Mouse (Mus musculus) kidney, postnatal 0 days (tissue): ENCODE data around the gene Slc24a3. TPM values are rescaled to one million over a fixed set of nuclear protein-coding genes. Genes with fewer than 3 reads are reported as not detected.

Source experiments
- ATAC-seq: fragments of 200-750 bp; cut with Nextera tagmentation; replicated peaks from 2 replicates; pipeline ENCODE4 v1.8.0; 2017; ENCODE audit warnings: low read depth, moderate number of reproducible peaks, moderate TSS enrichment, moderate library complexity; ENCODE audit not compliant: low FRiP score
- DNase-seq: peaks from one replicate; pipeline ENCODE4 v3.0.0-alpha.2; 2016; ENCODE audit warnings: low spot score
- H3K27ac ChIP-seq: fragments of 300-500 bp; sonication (generic); 2 replicates; pipeline ENCODE4 v1.5.1; 2014; ENCODE audit warnings: mild to moderate bottlenecking
- H3K27me3 ChIP-seq: fragments of 300-500 bp; sonication (generic); 2 replicates; pipeline ENCODE4 v1.6.1; 2014; ENCODE audit warnings: low read length, mixed read lengths; ENCODE audit not compliant: insufficient read depth
- H3K36me3 ChIP-seq: fragments of 300-500 bp; sonication (generic); 2 replicates; pipeline ENCODE4 v1.6.1; 2014; ENCODE audit warnings: low read length, mixed read lengths; ENCODE audit not compliant: insufficient read depth
- H3K4me1 ChIP-seq: fragments of 300-500 bp; sonication (generic); replicated peaks from 2 replicates; pipeline ENCODE4 v1.6.1; 2014; ENCODE audit warnings: antibody characterized with exemption, low read length, mixed read lengths; ENCODE audit not compliant: insufficient read depth
- H3K4me2 ChIP-seq: fragments of 300-500 bp; sonication (generic); 2 replicates; pipeline ENCODE4 v1.6.1; 2014; ENCODE audit warnings: mild to moderate bottlenecking, low read length, moderate library complexity, mixed read lengths
- H3K4me3 ChIP-seq: fragments of 300-500 bp; sonication (generic); replicated peaks from 2 replicates; pipeline ENCODE4 v1.5.1; 2014; ENCODE audit warnings: low read depth, low read length
- H3K9ac ChIP-seq: fragments of 300-500 bp; sonication (generic); 2 replicates; pipeline ENCODE4 v1.6.1; 2014; ENCODE audit warnings: low read depth, low read length
- H3K9me3 ChIP-seq: fragments of 300-500 bp; sonication (generic); replicated peaks from 2 replicates; pipeline ENCODE4 v1.6.1; 2016; ENCODE audit warnings: low read length, inconsistent platforms, mixed read lengths
- CTCF ChIP-seq: IDR thresholded peaks from 2 replicates; pipeline ENCODE4 v1.5.1; 2016; ENCODE audit warnings: antibody characterized with exemption, low read depth, mild to moderate bottlenecking, moderate library complexity
- WGBS: fragments of 180-500 bp; shearing (Covaris S2); extraction: QIAGEN DNeasy Blood & Tissue Kit; methylation state at CpG from one replicate; pipeline ENCODE4 v1.1.7; 2014; 5-methylcytosine and 5-hydroxymethylcytosine counted together
- polyA plus RNA-seq: library from polyadenylated mRNA; unstranded; fragments of >200 nt; fragmentation: Nextera tagmentation; extraction: Ambion mirVana; gene quantifications from 2 replicates; pipeline ENCODE4 v1.2.1, GENCODE M21; 2015

Slc24a3 gene
- polyA plus RNA-seq, 1 experiment from 2014 or later = 2.1 TPM

DNA sequence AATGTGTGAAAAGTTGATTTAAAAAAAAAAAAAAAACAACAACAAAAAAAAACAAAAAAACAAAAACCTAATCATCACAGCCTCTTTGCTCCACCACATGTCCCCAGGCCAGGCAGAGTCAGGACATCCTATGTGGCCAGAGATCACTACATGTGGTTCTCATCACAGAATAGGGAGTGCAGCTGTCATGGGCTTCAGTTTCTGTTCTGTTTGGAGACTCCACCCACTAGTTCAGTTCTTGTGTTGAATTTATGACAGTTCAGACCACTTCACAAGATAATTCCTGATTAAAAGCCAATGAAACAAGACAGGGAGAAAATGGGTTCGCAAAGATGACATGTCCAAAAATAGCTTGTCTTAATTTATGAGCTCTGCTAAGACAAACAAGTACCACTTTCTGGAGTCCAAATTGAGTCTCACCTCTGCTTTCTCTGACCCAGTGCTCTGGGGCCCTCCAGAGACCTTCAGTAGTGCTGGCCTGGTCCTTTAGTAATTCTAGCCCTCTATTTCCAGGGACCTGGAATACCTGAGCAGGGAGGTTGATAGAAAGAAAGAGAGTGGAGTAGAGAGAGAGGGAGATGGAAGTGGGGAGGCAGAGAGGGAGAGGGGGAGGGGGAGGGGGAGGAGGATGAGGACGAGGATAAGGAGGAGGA, 139.8 kb downstream of the Slc24a3 start:
- Histone ChIP-seq H3K27ac (no peak overlapping the region), H3K4me1 (no peaks in the 10 kb centered on the region), H3K4me3 (no peak overlapping the region), H3K27me3 (no peaks in the 10 kb centered on the region), H3K4me2 (no peak overlapping the region), H3K9ac (no peak overlapping the region), H3K9me3 (no peaks in the 10 kb centered on the region), H3K36me3 (no peaks in the 10 kb centered on the region)
- ATAC-seq (peak; percentile 63; the same call in 1 of the 2 replicates), DNase-seq (peak; percentile 72)
- TF ChIP-seq CTCF = no peak
- WGBS = 13% methylated on average over 2 of the region's 2 CpGs

DNA sequence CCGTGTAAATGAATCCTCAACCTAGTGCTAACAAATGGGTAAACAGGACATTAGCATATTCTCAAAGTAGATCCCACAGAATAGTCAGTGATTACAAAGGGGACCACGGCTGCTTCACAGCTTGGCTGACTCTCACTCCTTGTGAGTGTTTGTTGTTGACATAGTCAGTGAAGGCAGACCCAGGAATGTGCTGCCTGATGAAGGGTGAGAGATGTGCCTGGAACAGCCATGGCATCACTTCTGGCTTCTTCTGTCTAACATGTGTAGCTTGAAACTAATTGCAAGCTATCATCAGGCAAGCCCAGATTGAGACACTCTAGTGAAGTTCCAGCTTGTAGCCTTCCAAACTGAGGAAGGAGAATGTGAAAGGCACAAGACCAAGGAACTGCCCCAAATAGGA, 151.4 kb downstream of the Slc24a3 start:
- Histone ChIP-seq H3K4me1 (no peaks in the 10 kb centered on the region), H3K36me3 (no peaks in the 10 kb centered on the region), H3K4me2 (no peak overlapping the region), H3K27me3 (no peaks in the 10 kb centered on the region), H3K9ac (no peak overlapping the region), H3K27ac (no peak overlapping the region), H3K4me3 (no peak overlapping the region), H3K9me3 (no peaks in the 10 kb centered on the region)
- WGBS = 53% methylated on average over 2 of the region's 2 CpGs
- DNase-seq = no peak
- TF ChIP-seq CTCF = no peak
- no peak for ATAC-seq

DNA sequence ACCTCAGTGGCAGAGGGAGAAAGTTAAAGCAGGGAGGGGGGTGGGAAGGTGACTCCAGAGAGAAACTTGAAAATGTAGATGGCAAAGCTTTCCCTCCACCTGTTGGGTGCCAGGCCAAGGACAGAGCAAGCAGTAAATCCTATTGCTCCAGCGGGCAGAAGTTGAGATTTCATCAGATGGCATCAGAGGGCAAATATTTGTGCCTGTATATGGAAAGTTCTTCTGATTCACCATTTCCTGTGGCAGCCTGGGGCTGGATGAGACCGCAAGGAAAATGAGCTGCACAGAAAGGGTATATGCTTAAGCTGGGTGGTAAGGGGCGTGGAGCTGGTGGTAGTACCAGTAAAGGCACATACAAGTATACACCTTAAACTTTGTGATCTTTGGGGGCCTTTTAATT, 153.7 kb downstream of the Slc24a3 start:
- ATAC-seq = no peak

DNA sequence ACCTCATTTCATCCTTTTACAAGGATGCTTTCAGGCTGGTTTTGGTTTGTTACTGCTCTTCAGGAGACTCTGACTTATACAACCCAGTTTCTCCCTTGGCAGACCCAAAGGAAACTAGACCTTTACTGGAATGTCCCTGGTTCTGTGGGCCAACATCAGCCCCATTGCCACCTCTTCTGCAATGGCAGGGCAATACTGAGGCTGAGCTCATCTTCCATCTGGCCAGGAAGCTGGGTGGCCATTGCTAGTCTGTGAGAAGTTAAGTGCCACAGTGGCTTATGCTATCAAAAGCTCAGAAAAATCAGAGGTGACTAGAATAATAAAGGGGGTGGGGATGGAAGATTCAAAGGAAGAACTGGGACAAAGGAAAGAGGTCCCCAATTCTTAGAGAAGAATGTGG, 154.2 kb downstream of the Slc24a3 start:
- H3K4me1 ChIP-seq = no peaks in the 10 kb centered on the region
- H3K36me3 ChIP-seq = no peaks in the 10 kb centered on the region
- no peak overlapping the region for H3K9ac ChIP-seq
- no peak overlapping the region for H3K4me3 ChIP-seq
- TF ChIP-seq CTCF = no peak
- ATAC-seq (no peak), DNase-seq (no peak)
- no peaks in the 10 kb centered on the region for H3K9me3 ChIP-seq
- no peak overlapping the region for H3K4me2 ChIP-seq
- no peak overlapping the region for H3K27ac ChIP-seq
- H3K27me3 ChIP-seq = no peaks in the 10 kb centered on the region

More for the DNA sequence above, 153.7 kb downstream of the Slc24a3 start:
- H3K4me3 ChIP-seq = no peak overlapping the region
- no peaks in the 10 kb centered on the region for H3K4me1 ChIP-seq
- DNase-seq = no peak
- H3K9me3 ChIP-seq = no peaks in the 10 kb centered on the region
- no peak overlapping the region for H3K4me2 ChIP-seq
- no peaks in the 10 kb centered on the region for H3K27me3 ChIP-seq
- no peak for TF ChIP-seq CTCF
- H3K9ac ChIP-seq = no peak overlapping the region
- 85% methylated on average over 3 of the region's 3 CpGs for WGBS
- H3K27ac ChIP-seq = no peak overlapping the region
- H3K36me3 ChIP-seq = no peaks in the 10 kb centered on the region

DNA sequence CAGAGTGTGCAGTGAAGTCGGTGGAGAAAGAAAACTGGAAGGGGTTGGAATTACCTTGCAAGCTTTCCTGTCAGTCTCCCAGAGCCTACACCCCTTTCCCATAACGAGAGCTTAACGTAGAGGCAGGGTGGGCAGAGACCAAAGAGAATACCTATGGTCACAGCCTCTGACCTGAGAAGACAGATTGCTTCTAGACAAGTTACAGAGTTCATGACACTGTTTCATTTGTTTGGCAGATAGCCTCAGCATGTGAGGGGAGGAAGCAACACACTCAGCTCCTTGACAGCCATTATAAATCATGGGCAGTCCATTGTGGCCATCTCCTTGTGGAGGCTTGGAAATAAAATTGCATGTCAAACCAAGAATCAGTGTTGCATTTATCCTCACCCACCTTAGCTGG, 156.9 kb downstream of the Slc24a3 start:
- ATAC-seq = no peak; the same call in 1 of the 2 replicates
- Histone ChIP-seq H3K4me1 (no peaks in the 10 kb centered on the region), H3K4me3 (no peak overlapping the region), H3K27ac (no peak overlapping the region), H3K9ac (no peak overlapping the region), H3K36me3 (no peaks in the 10 kb centered on the region), H3K27me3 (no peaks in the 10 kb centered on the region), H3K4me2 (no peak overlapping the region), H3K9me3 (no peaks in the 10 kb centered on the region)
- peak; percentile 51 for DNase-seq
- TF ChIP-seq CTCF = no peak
- 12% methylated on average over 3 of the region's 3 CpGs for WGBS

DNA sequence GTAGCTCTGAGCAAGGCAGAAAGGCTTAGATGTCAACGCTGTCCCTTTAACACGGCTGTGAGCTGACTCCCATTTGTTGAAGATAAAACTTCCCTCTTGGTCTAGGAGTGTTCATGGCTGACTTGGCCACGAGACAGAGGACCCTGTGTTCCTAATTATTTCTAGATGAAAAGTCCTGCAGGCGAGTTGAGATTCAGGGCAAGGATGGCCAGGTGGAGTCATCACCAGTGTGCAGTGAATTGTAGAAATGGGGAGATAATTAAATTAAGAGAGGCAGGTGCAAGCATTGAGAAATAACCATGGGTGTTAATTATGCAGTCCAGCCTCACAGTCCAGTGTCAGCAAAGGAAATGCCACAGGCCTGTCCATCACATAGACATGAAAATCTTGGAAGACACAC, 158.3 kb downstream of the Slc24a3 start:
- Histone ChIP-seq H3K4me1 (no peaks in the 10 kb centered on the region), H3K27me3 (no peaks in the 10 kb centered on the region), H3K4me2 (no peak overlapping the region), H3K9me3 (no peaks in the 10 kb centered on the region), H3K36me3 (no peaks in the 10 kb centered on the region), H3K27ac (no peak overlapping the region), H3K9ac (no peak overlapping the region), H3K4me3 (no peak overlapping the region)
- ATAC-seq (no peak), DNase-seq (no peak)
- no peak for TF ChIP-seq CTCF
- 62% methylated on average over 4 of the region's 4 CpGs for WGBS

DNA sequence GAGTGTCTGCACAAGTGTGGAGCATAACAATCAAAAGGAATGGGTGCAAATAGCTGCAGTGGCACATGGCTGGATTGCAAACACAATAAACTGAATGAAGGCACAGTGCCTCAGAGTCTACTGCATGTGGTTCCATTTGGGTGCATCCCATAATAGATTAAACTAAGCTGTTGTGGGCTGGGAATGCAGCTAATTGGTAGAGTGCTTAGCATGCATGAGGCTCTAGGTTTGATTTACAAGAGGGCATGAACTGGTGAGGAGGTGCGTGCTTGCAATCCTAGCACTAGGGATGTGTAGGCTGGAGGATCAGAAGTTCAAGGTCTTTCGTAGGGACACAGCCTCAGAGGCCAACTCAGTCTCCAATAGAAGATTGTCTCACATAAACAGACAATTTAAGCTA, 159.0 kb downstream of the Slc24a3 start:
- 34% methylated on average over 2 of the region's 2 CpGs for WGBS

More for the DNA sequence above, 159.0 kb downstream of the Slc24a3 start:
- Histone ChIP-seq H3K4me2 (no peak overlapping the region), H3K9ac (no peak overlapping the region), H3K9me3 (no peaks in the 10 kb centered on the region), H3K4me1 (no peaks in the 10 kb centered on the region), H3K4me3 (no peak overlapping the region), H3K27me3 (no peaks in the 10 kb centered on the region), H3K36me3 (no peaks in the 10 kb centered on the region), H3K27ac (no peak overlapping the region)
- ATAC-seq = peak; percentile 49; the same call in 1 of the 2 replicates
- TF ChIP-seq CTCF = no peak
- DNase-seq = no peak
